Mouse (Mus musculus): ENCODE measurements around the gene Epsti1.

Epsti1 gene

GRCm38 (mm10) chr14:78015540-78016321 is 111.7 kb downstream of the Epsti1 start:
- ATAC-seq (ENCODE audit: low TSS enrichment): no peak

- ATAC-seq (ENCODE audit: low TSS enrichment): peak; percentile 34; the same call in 1 of the 2 replicates
Measured at GRCm38 (mm10) chr14:78016398-78016797, 112.4 kb downstream of the Epsti1 start.

GRCm38 (mm10) chr14:78019935-78020334 is 115.9 kb downstream of the Epsti1 start:
- no peak for ATAC-seq (ENCODE audit: low TSS enrichment)

- ATAC-seq (ENCODE audit: low TSS enrichment): no peak
Measured at GRCm38 (mm10) chr14:78038876-78039275, 134.8 kb downstream of the Epsti1 start.

- no peak for ATAC-seq (ENCODE audit: low TSS enrichment)
Measured at GRCm38 (mm10) chr14:78040643-78041042, 136.6 kb downstream of the Epsti1 start.

GRCm38 (mm10) chr14:78041886-78042526 is 138.0 kb downstream of the Epsti1 start:
- no peak for ATAC-seq (ENCODE audit: low TSS enrichment)

- ATAC-seq (ENCODE audit: low TSS enrichment): no peak
Measured at GRCm38 (mm10) chr14:78043079-78043478, 139.0 kb downstream of the Epsti1 start.

- ATAC-seq (ENCODE audit: low TSS enrichment): no peak
Measured at GRCm38 (mm10) chr14:78048258-78048657, 144.2 kb downstream of the Epsti1 start.

GRCm38 (mm10) chr14:78048674-78049073 is 144.6 kb downstream of the Epsti1 start:
- no peak for ATAC-seq (ENCODE audit: low TSS enrichment)

Measured in frontal cortex, adult (tissue).